Comparison of ENCODE assay signal across 22 mouse cellular contexts in genomic region chr10:42044574-42044973, GRCm38 (mm10). TPM values are rescaled to one million over a fixed set of nuclear protein-coding genes. Genes with fewer than 3 reads are reported as not detected.
"Had no signal": no experiment of that assay in that cellular context is flagged by ENCODE, and none has a peak within 500 bp of the region (broad histone marks: within the 10 kb centered on the region; RNA-seq: fewer than 3 reads in every experiment).

No protein-coding gene starts in this region.

- H3K4me3 ChIP-seq: limb, embryonic 13.5 days; liver, embryonic 12.5 days; liver, embryonic 15.5 days; lung, embryonic 15.5 days; midbrain, embryonic 13.5 days; myocyte; neural tube, embryonic 13.5 days had no signal

- ATAC-seq: intestine, embryonic 16.5 days; liver, embryonic 12.5 days; midbrain, embryonic 13.5 days; midbrain, embryonic 16.5 days had no signal

- DNase-seq: kidney, adult 18-20 months; kidney, adult 9 months; kidney, postnatal 14 days; kidney, postnatal 4 days; left cerebral cortex, postnatal 4 days; liver; lung, adult 18-20 months; lung, postnatal 10 days; lung, postnatal 4 days; retina, postnatal 1 day; right cerebral cortex, postnatal 4 days; thymus, postnatal 25 days had no signal

- H3K27ac ChIP-seq: limb, embryonic 13.5 days; liver, embryonic 12.5 days; liver, embryonic 15.5 days; lung, embryonic 15.5 days; midbrain, embryonic 13.5 days; neural tube, embryonic 13.5 days had no signal

RNA-seq across cellular contexts. Expression of gene Armc2, which starts 26.3 kb away (rescaled TPM):
- total RNA-seq: neutrophil, adult 5-6 weeks had no signal
